Mouse (Mus musculus) Patski (cell line): ENCODE measurements around the gene Slc30a1. TPM values are rescaled to one million over a fixed set of nuclear protein-coding genes. Genes with fewer than 3 reads are reported as not detected.

Source experiments
- ATAC-seq: fragments of 100-300 bp; one replicate; pipeline ENCODE4 v1.8.0; 2021
- CTCF ChIA-PET: fragments of 350-600 bp; sonication (Branson Sonifier 250); formaldehyde crosslinking; loops from one replicate; lab custom pipeline; 2022; ENCODE audit warnings: inconsistent platforms; lab: Charles Lee
- POLR2A ChIA-PET: fragments of 350-600 bp; sonication (Branson Sonifier 250); formaldehyde crosslinking; loops from one replicate; lab custom pipeline; 2022; ENCODE audit warnings: antibody characterized with exemption, inconsistent platforms; lab: Charles Lee
- DNase-seq: peaks from one replicate; pipeline ENCODE4 v3.0.0-alpha.2; 2011; ENCODE audit warnings: low read depth, low spot score
- H3K27me3 ChIP-seq: fragments of 371-371 bp; one replicate; pipeline ENCODE4 v1.5.1; 2021
- CTCF ChIP-seq: fragments of 100-300 bp; IDR thresholded peaks from one replicate; pipeline ENCODE4 v1.5.1; 2021
- in situ Hi-C: fragments of 300-500 bp; cut with MboI; formaldehyde crosslinking; loops from 3 replicates; pipeline ENCODE4 v1.11.1; 2018; ENCODE audit warnings: low pct_unique_long_range_greater_than_20kb, mixed read lengths
- polyA plus RNA-seq: library from polyadenylated mRNA; unstranded; gene quantifications from one replicate; pipeline ENCODE4 v1.2.3, GENCODE M21; 2021

The Slc30a1 gene
- polyA plus RNA-seq = 17.4 TPM

DNA sequence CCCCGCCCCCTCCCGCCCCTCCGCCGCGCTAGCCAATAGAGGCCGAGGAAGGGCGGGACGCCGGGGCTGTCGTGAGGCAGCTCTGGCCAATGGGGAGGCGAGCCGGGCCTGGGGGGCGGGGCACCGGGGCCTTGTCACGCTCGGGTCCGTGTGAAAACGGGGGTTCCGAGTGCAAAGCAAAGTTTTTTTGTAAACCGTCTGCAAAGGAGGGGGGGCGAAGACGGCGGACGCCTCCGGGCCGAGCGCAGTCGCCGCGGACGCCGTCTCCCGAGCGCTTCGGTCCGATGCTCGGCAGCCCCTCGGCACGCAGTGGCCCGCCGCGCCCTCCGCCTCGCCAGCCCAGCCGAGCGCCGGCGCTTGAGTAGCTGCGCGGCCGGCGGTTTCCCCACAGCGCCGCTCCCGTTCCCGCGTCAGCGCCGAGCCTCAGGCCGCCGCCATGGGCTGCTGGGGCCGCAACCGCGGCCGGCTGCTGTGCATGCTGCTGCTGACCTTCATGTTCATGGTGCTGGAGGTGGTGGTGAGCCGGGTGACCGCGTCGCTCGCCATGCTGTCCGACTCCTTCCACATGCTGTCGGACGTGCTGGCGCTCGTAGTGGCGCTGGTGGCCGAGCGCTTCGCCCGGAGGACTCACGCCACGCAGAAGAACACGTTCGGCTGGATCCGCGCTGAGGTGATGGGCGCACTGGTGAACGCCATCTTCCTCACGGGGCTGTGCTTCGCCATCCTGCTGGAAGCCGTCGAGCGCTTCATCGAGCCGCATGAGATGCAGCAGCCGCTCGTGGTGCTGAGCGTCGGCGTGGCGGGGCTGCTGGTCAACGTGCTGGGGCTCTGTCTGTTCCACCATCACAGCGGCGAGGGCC is at the start of gene Slc30a1:
Gene Slc30a1 (plus strand): TSS at position 197 of the 860 bp plus-strand sequence.
- ChIA-PET CTCF (interaction anchor here (1.4 to 1.8 kb wide), 2 partner anchors 72 kb away, joined by 8 to 12 read pairs; no protein-coding TSS in a partner anchor), POLR2A (interaction anchor here (0.9 kb wide), 1 partner anchor 39 kb away, joined by 4 read pairs; no protein-coding TSS in a partner anchor)
- H3K27me3 ChIP-seq = no peaks in the 10 kb centered on the region
- in situ Hi-C loops = no loop called here
- ATAC-seq (peak; percentile 93), DNase-seq (peak; percentile 64)
- no peak for TF ChIP-seq CTCF

DNA sequence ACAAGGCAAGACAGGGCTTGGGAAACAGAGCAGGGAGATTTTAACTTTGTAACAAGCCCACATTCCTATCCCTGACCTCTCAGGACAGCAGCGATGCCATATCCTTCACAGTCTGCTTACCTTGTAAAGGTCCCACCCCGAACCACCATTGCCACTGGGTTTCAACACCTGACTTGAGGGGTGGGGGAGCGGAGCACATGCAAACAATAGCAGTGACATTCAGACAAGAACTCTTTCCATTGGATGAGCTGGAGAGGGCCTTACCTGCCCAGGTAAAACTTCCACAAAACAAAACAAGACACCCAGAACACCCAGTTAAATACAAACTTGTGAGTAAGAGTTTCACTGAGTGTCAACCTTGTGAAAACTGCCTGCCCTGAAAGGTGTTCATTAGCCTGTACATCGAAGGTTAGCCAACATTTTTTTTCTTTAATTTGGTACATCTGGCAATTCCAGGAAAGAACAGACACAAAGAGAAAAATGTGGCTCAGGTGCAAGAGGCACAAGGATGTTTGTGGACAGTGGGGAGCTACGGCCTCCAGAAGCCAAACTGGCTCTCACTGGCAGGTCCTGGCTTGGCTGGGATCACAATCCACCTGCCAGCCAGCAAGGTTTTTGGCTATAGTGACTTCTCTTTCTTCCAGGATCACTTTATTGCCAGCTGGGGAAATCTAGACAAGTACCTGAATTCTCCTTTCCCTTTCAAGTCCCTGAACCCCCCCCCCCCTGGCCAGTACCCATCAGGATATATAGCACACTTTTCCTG is 49.5 kb upstream of the Slc30a1 start:
- in situ Hi-C loops = no loop called here
- no peak for TF ChIP-seq CTCF
- no peaks in the 10 kb centered on the region for H3K27me3 ChIP-seq
- DNase-seq (no peak), ATAC-seq (no peak)
- ChIA-PET CTCF (interaction anchor here (1.3 kb wide), 1 partner anchor 11 kb away, joined by 3 read pairs; no protein-coding TSS in a partner anchor), POLR2A (no interaction called here)

DNA sequence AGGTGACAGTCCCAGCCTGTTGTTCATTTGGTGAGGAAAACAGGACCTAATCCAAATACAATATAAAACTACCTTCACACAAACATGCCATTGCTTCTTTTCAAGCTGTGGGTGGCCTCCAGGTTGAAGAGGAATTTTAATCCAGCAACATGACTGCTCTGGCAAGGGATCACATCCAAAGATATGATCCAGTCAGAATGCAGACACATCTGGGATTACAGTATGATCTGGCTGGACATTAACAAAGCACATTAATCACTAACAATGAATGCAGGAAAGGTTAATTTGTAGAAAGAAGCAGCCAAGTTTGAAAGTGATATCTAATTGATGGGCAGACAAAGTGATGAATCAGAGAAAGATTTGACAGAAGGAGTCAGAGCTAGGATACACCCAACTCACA is 48.4 kb upstream of the Slc30a1 start:
- no peak for ATAC-seq
- ChIA-PET POLR2A (interaction anchor here (0.6 kb wide), 1 partner anchor 11 kb away, joined by 7 read pairs; no protein-coding TSS in a partner anchor), CTCF (no interaction called here)
- no peaks in the 10 kb centered on the region for H3K27me3 ChIP-seq
- in situ Hi-C loops = no loop called here
- DNase-seq = no peak
- TF ChIP-seq CTCF = no peak

- CTCF ChIA-PET = interaction anchor here (1.4 to 1.6 kb wide), 2 partner anchors 25 to 104 kb away, joined by 3 to 4 read pairs; no protein-coding TSS in a partner anchor
- in situ Hi-C loops = no loop called here
- no peaks in the 10 kb centered on the region for H3K27me3 ChIP-seq
- TF ChIP-seq CTCF = no peak
- no peak for DNase-seq
- ATAC-seq = no peak
- POLR2A ChIA-PET = no interaction called here
These were observed 46.7 kb upstream of the Slc30a1 start for GRCm38 (mm10) chr1:191859847-191860246.

DNA sequence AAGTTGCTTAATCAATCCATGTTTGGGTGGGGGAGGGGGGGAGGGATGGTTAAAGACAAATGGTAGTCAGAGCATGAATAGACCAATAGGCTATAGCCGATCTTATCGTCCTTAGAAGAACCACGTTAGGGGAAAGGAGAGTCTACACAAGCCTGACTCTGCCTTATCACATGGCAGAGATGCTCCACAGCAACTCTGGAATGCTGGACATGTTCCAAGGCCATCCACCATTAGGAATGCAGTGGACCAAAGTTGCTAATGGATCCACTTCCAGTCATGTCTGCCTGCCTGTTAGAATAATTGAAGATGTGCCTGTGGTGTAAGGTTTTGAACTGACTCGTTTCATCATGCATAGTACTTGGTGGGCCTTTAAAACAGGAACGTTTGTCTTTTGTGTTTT is 45.3 kb upstream of the Slc30a1 start:
- DNase-seq = peak; percentile 73
- in situ Hi-C loops = no loop called here

GRCm38 (mm10) chr1:191863833-191864550 is 42.6 kb upstream of the Slc30a1 start:
- ATAC-seq (no peak), DNase-seq (no peak)
- no peaks in the 10 kb centered on the region for H3K27me3 ChIP-seq
- in situ Hi-C loops = no loop called here
- no peak for TF ChIP-seq CTCF
- POLR2A ChIA-PET = interaction anchor here (0.5 kb wide), 1 partner anchor 146 kb away, joined by 5 read pairs; the partner anchor contains the start of gene Lpgat1
- CTCF ChIA-PET = interaction anchor here (1.1 to 2.0 kb wide), 2 partner anchors 12 to 29 kb away, joined by 4 to 6 read pairs; no protein-coding TSS in a partner anchor

More for the DNA sequence above, 45.3 kb upstream of the Slc30a1 start:
- no peaks in the 10 kb centered on the region for H3K27me3 ChIP-seq
- POLR2A ChIA-PET = interaction anchor here (0.6 to 1.6 kb wide), 3 partner anchors 17 to 42 kb away, joined by 3 read pairs; no protein-coding TSS in a partner anchor
- TF ChIP-seq CTCF = no peak
- peak; percentile 82 for ATAC-seq
- CTCF ChIA-PET = interaction anchor here (0.9 to 1.6 kb wide), 4 partner anchors 12 to 103 kb away, joined by 3 to 4 read pairs (median 4); no protein-coding TSS in a partner anchor

- ChIA-PET POLR2A (no interaction called here), CTCF (interaction anchor here (2.0 kb wide), 1 partner anchor 29 kb away, joined by 6 read pairs; no protein-coding TSS in a partner anchor)
- DNase-seq (no peak), ATAC-seq (no peak)
- no peaks in the 10 kb centered on the region for H3K27me3 ChIP-seq
- in situ Hi-C loops = no loop called here
- no peak for TF ChIP-seq CTCF
These were observed 42.0 kb upstream of the Slc30a1 start for GRCm38 (mm10) chr1:191864551-191865027.

DNA sequence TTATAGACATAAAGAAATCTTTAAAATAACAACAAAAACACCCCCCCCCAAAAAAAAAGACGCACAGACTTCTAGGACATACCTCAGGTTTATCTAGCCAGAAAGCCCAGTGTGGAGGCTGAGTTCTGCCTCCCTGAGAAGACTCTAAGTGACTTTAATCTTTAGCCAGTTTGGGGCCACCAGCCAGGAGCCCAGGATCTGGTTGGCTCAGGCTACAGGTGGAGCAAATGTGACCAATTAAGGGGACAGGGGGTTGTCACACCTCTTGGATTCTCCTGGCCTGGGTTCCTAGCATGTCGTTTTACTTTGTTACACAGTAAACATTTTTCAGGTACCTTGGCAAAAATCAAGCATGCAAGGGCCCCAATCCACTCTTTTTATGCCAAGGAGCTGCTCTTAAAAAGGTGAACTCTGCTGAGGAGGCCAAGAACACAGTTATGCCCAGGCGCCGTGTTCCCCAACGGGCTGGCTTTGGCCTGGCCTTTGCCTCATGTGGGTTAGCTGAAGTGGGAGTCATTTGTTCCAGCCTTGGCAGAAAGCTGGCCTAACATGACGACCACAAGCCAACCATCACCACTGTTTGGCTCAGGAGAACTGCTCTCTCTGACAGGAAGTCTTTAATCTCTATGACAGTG is 34.4 kb upstream of the Slc30a1 start:
- ATAC-seq (no peak), DNase-seq (no peak)
- CTCF ChIA-PET = no interaction called here
- POLR2A ChIA-PET = interaction anchor here (0.6 kb wide), 1 partner anchor 20 kb away, joined by 5 read pairs; no protein-coding TSS in a partner anchor
- in situ Hi-C loops = no loop called here
- H3K27me3 ChIP-seq = no peaks in the 10 kb centered on the region
- no peak for TF ChIP-seq CTCF

GRCm38 (mm10) chr1:191875006-191875405 is 31.6 kb upstream of the Slc30a1 start:
- DNase-seq (no peak), ATAC-seq (no peak)
- TF ChIP-seq CTCF = no peak
- no peaks in the 10 kb centered on the region for H3K27me3 ChIP-seq
- POLR2A ChIA-PET = no interaction called here
- in situ Hi-C loops = no loop called here
- CTCF ChIA-PET = interaction anchor here (0.7 to 1.2 kb wide), 2 partner anchors 11 to 20 kb away, joined by 3 to 4 read pairs; no protein-coding TSS in a partner anchor
